Mouse (Mus musculus) liver, embryonic 14.5 days (tissue): ENCODE results near the gene Kng2.
"Not testable (repeated sequence)": the region's sequence is repeated elsewhere in the genome, so short reads cannot be mapped to it uniquely, and the experiment has no call there.

ENCODE experiments used
- CTCF ChIP-seq: IDR thresholded peaks from 2 replicates; pipeline ENCODE4 v1.5.1; 2016; ENCODE audit warnings: antibody characterized with exemption, low read depth, control low read depth
- EP300 ChIP-seq: IDR thresholded peaks from 2 replicates; pipeline ENCODE4 v1.6.1; 2016; ENCODE audit warnings: antibody characterized with exemption, low read depth

GRCm38 (mm10) chr16:22941825-22942476 lies 87.3 kb downstream of the Kng2 start:
- TF ChIP-seq CTCF, EP300: not testable (repeated sequence)
